Mouse (Mus musculus): ENCODE measurements around the gene Nkrf. TPM values are rescaled to one million over a fixed set of nuclear protein-coding genes. Genes with fewer than 3 reads are reported as not detected.

Nkrf gene
- 2.3 TPM for polyA plus RNA-seq (2017; shearing (Covaris generic))

GRCm38 (mm10) chrX:36902321-36903114 is at the start of gene Nkrf:
Gene Nkrf (minus strand): TSS chrX:36902899.

DNA sequence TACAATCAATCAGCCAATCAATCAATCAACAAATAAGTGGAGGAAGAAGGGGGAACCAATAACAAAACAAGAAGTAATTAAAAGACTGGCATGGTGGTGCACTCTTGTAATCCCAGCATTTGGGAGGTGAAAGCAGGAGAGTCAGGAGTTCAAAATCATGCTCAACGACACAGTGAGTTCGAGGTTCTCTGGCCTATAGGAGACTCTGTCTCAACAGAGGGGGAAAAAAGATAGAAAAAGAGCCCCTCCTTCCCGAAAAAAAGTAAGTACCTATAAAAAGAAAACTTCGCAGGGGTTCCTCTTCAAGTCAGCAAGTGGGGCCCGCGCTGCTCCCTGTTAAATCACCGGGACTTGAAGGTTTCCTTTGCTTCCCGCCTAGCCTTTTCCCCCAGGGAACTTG is 28.9 kb downstream of the Nkrf start, which contains the start of the genes Ube2a and C330007P06Rik:
Gene Ube2a (plus strand): TSS at position 136 of the 400 bp plus-strand sequence.
Gene C330007P06Rik (minus strand): TSS at position 347 of the 400 bp plus-strand sequence.

Other genes starting within 250 kb of the Nkrf start
- gene Slc25a43, start 159.2 kb downstream of the Nkrf start, polyA plus RNA-seq (2017; shearing (Covaris generic)), result 0.35 TPM
- gene Slc25a5, start 107.2 kb downstream of the Nkrf start, polyA plus RNA-seq (2017; shearing (Covaris generic)), result 699 TPM
- gene Ube2a, start 29.0 kb downstream of the Nkrf start, polyA plus RNA-seq (2017; shearing (Covaris generic)), result 119 TPM
- gene C330007P06Rik, start 28.8 kb downstream of the Nkrf start, polyA plus RNA-seq (2017; shearing (Covaris generic)), result 33.2 TPM
- gene Sept6, start 88.9 kb upstream of the Nkrf start, polyA plus RNA-seq (2017; shearing (Covaris generic)), result 154 TPM
- not detected for gene Sowahd, start 145.9 kb upstream of the Nkrf start, polyA plus RNA-seq (2017; shearing (Covaris generic))
- gene Rpl39, start 182.5 kb upstream of the Nkrf start, polyA plus RNA-seq (2017; shearing (Covaris generic)), result 452 TPM
- gene Upf3b, start 207.4 kb upstream of the Nkrf start, polyA plus RNA-seq (2017; shearing (Covaris generic)), result 24.7 TPM
- 28.6 TPM for gene Nkap, start 223.9 kb upstream of the Nkrf start, polyA plus RNA-seq (2017; shearing (Covaris generic))